Mouse (Mus musculus) embryonic fibroblast, embryonic 13.5 days (primary cell): ENCODE results near the gene Sprr2i.

ENCODE experiments used
- CTCF ChIP-seq: IDR thresholded peaks from 2 replicates; pipeline ENCODE4 v1.5.1; 2011; ENCODE audit warnings: mild to moderate bottlenecking, control low read depth, low read length, moderate library complexity, borderline replicate concordance; ENCODE audit not compliant: insufficient read depth
- POLR2A ChIP-seq: IDR thresholded peaks from 2 replicates; pipeline ENCODE4 v1.6.1; 2011; ENCODE audit warnings: low read depth, mild to moderate bottlenecking, control low read depth, low read length, moderate library complexity

DNA sequence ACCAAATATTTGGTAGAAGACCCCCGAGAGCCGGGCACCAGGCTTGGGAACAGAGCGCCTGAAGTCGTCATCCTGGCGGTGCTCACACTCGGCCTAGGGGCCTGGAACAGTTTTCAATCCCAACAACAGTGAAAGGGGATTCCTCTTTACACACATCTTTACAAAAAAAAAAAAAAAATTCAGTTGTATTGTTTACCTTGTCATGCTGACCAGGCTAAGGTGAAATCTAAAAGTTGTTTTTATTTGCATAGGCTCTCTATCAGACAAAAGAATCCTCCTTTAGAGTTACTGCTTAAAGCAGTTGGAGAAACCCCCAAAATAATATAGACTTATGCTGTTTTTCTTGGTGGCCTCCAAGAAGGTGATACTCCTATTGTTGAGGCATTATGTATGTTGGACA is 21.5 kb downstream of the Sprr2i start, which contains the start of gene Gm9774:
- no peak for TF ChIP-seq POLR2A
- TF ChIP-seq CTCF: no peak
